Mouse (Mus musculus) limb, embryonic 10.5 days (tissue): ENCODE measurements around the gene Foxp1. TPM values are rescaled to one million over a fixed set of nuclear protein-coding genes. Genes with fewer than 3 reads are reported as not detected.
A peak's percentile ranks its signal among the peaks of the same experiment; 100 is the strongest.

ENCODE experiments used
- DNase-seq: peaks from one replicate; pipeline ENCODE4 v3.0.0-alpha.2; 2017; ENCODE audit warnings: low spot score
- H3K27ac ChIP-seq: fragments of 300-500 bp; sonication (generic); 2 replicates; pipeline ENCODE4 v1.5.1; 2016; ENCODE audit warnings: mild to moderate bottlenecking
- H3K27me3 ChIP-seq: fragments of 300-500 bp; sonication (generic); 2 replicates; pipeline ENCODE4 v1.6.1; 2016; ENCODE audit warnings: low read depth, mild to moderate bottlenecking; ENCODE audit not compliant: poor library complexity, severe bottlenecking
- H3K36me3 ChIP-seq: fragments of 300-500 bp; sonication (generic); 2 replicates; pipeline ENCODE4 v1.6.1; 2016; ENCODE audit warnings: mild to moderate bottlenecking, moderate library complexity
- H3K4me1 ChIP-seq: fragments of 300-500 bp; sonication (generic); 2 replicates; pipeline ENCODE4 v1.6.1; 2016
- H3K4me3 ChIP-seq: fragments of 300-500 bp; sonication (generic); 2 replicates; pipeline ENCODE4 v1.5.1; 2016; ENCODE audit warnings: mild to moderate bottlenecking, moderate library complexity
- H3K9me3 ChIP-seq: fragments of 300-500 bp; sonication (generic); replicated peaks from 2 replicates; pipeline ENCODE4 v1.6.1; 2016; ENCODE audit warnings: mild to moderate bottlenecking
- WGBS: fragments of 180-500 bp; shearing (Covaris S2); methylation state at CpG from one replicate; pipeline ENCODE4 v1.1.7; 2016; 5-methylcytosine and 5-hydroxymethylcytosine counted together
- polyA plus RNA-seq: library from polyadenylated mRNA; unstranded; fragments of >200 nt; fragmentation: Nextera tagmentation; extraction: Ambion mirVana; gene quantifications from 2 replicates; pipeline ENCODE4 v1.2.1, GENCODE M21; 2016

The Foxp1 gene
- polyA plus RNA-seq, 1 experiment from 2014 or later = 47.3 TPM

DNA sequence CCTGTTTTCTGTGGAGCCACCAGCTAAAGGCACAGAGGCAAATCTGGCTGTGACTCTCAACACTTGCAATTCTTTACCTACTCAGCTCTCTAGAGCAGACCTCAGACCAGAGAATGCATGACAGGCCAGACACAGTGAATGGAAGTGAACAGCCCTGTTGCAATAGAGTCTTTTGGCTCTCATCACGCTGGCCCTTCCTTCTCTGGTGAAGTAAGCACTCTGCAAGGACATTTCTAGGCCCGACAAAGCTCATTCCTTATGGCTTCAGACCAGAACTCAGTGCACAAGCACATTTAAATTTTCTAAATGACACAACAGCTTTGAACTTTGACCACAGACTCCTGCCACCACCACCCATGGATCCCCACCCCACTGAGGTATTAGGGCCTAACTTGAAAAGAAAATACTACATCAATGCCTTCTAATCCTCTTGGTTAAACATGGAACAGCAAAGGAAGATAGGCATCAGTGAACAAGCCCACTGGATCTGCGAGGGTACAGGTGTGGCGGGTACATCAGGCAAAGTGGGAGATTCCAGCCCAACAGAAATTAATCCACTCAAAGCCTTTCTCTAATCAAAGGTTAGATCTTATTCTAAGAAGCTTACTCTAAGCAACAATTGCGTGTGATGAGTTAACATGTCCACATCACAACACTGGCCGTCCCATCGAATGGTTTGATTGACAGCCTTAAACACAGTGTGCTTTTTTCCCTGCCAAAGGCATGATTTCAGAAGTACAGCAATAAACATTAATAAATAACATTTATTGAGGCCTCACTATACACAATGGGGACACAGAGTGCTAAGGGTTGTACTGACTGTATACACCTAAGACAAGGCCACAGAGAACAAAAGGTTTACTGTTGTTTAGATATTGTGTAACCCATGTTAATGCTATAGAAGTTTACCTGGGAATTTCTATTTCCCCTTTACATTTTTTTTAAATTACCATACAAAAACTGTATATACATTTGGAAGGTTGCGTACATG lies 401.4 kb downstream of the Foxp1 start:
- Histone ChIP-seq H3K27ac (no peak overlapping the region), H3K27me3 (no peaks in the 10 kb centered on the region), H3K4me3 (no peak overlapping the region), H3K36me3 (no peaks in the 10 kb centered on the region), H3K4me1 (no peaks in the 10 kb centered on the region), H3K9me3 (no peaks in the 10 kb centered on the region)
- WGBS = 94% methylated on average over 8 of the region's 8 CpGs
- no peak for DNase-seq

DNA sequence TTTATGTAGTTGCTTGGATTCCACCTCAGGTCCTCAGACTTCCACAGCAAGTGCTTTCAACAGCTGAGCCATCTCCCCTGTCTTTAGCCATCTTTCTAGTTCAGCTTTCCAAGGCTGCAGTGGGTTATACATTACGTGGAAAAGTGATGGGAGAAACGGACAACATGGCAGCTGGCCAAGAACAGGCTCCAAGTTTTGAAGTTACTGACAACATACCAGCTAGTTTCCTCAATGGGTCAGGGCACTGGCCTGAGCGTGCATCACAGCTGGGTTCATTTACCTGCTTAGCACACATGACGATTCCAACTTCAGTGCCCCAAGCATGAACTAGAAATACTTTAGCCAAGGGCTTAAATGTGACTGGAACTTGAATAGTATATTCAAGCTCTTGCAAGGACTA lies 404.0 kb downstream of the Foxp1 start:
- H3K27me3 ChIP-seq = no peaks in the 10 kb centered on the region
- H3K27ac ChIP-seq = no peak overlapping the region
- no peak overlapping the region for H3K4me3 ChIP-seq
- H3K36me3 ChIP-seq = no peaks in the 10 kb centered on the region
- no peaks in the 10 kb centered on the region for H3K9me3 ChIP-seq
- H3K4me1 ChIP-seq = no peaks in the 10 kb centered on the region
- WGBS = 88% methylated on average over 4 of the region's 4 CpGs
- DNase-seq = no peak

DNA sequence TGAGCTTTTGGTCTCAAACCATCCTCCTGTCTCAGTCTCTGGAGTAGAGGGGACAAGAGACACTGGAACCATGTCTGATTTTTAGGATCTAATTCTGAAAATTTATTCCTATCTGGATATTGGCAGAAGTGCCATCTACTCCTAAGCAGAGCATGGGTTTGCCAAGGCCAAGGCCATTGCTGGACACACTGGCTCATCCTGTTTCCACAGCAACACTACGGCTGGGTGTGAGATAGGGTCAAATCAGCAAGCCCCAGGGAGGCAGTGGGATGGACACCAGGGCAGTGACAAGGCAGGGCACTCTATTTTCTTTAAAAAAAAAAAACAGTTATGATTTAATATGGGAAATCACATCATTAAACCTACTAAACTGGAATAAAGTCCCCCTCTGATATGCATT lies 405.1 kb downstream of the Foxp1 start:
- Histone ChIP-seq H3K4me1 (no peaks in the 10 kb centered on the region), H3K4me3 (no peak overlapping the region), H3K9me3 (no peaks in the 10 kb centered on the region), H3K36me3 (no peaks in the 10 kb centered on the region), H3K27ac (no peak overlapping the region), H3K27me3 (no peaks in the 10 kb centered on the region)
- no peak for DNase-seq
- WGBS = 82% methylated on average over 1 of the region's 1 CpGs

DNA sequence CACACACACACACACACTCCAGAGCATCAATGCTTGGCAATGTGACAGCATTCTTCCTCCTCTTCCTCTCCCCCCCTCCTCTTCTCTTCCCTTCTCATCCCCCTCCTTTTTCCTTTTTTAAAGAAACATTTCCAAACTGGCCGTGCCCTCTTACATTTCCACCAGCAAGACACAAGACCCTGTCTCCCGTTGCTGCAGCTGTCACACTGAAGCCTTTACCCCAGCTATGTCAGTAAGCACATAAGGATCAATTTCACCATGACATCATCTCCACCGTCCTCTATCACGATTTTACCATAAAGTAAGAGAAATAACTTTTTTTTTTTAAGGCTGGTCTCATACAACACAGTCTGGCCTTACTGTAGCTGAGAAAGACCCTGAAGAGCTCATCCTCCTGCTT lies 410.7 kb downstream of the Foxp1 start:
- Histone ChIP-seq H3K4me3 (no peak overlapping the region), H3K4me1 (peaks cover 3% of the 10 kb centered on the region), H3K27me3 (no peaks in the 10 kb centered on the region), H3K9me3 (no peaks in the 10 kb centered on the region), H3K36me3 (no peaks in the 10 kb centered on the region), H3K27ac (no peak overlapping the region)
- no peak for DNase-seq
- 90% methylated on average over 4 of the region's 4 CpGs for WGBS

DNA sequence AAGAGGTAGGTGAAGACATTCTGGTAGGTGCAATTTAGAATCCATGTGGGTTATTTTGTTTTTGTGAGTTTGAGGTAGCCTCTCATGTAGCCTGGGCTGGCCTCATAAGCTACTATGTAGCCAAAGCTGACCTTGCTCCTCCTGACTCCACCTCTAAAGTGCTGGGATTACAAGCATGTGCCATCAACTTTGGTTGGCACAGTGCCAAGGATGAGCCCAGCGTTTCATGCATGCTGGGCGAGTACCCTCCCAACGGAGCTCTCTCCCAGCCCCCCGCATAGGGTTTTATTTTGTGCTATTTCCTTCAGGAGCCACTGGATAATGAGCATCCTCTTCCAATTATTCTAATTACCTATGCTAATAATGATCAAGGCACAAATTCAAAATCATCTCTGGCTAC lies 414.1 kb downstream of the Foxp1 start:
- peaks cover 24% of the 10 kb centered on the region for H3K4me1 ChIP-seq
- H3K36me3 ChIP-seq = no peaks in the 10 kb centered on the region
- 94% methylated on average over 4 of the region's 4 CpGs for WGBS
- H3K27me3 ChIP-seq = no peaks in the 10 kb centered on the region
- no peak overlapping the region for H3K27ac ChIP-seq
- no peak for DNase-seq
- H3K9me3 ChIP-seq = no peaks in the 10 kb centered on the region
- no peak overlapping the region for H3K4me3 ChIP-seq

DNA sequence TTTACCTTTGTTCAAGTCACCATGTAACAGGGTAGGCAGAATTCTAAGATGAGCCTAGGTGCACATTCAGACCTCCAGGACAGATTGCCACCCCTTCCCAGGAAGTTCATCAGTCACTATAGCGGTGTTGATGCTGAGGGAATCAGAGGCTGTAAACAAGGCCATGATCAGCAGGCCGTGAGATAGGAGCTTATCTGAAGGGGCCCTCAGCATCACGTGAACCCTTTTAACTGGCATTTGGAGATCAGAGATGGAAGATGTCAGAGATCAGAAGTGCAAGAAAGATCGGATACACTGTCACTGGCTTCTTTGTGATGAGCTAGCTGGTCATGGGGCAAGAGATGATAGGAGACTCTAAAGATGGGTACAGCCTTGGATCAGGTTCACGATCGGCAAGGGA lies 414.8 kb downstream of the Foxp1 start:
- no peaks in the 10 kb centered on the region for H3K9me3 ChIP-seq
- peaks cover 31% of the 10 kb centered on the region for H3K4me1 ChIP-seq
- H3K36me3 ChIP-seq = no peaks in the 10 kb centered on the region
- H3K4me3 ChIP-seq = no peak overlapping the region
- no peak for DNase-seq
- no peak overlapping the region for H3K27ac ChIP-seq
- no peaks in the 10 kb centered on the region for H3K27me3 ChIP-seq
- WGBS = 91% methylated on average over 6 of the region's 6 CpGs

DNA sequence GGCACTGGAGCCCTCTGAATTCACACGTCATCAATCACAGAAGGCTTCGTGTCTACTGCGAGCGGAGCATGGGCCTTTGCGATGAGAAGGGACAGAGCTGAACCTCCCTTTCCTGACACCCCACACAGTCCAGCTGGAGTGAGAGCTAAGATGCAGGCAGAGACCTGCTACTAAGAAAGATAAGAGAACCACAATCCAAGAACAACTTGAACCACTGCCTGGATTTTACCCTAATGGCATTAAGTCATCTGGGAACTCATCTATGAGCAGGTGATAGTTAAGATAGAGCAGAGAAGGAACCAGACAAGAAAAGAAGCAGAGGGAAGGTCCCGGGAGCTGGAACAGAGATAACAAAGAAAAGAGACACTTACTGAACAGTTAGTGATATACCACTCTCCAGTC lies 415.4 kb downstream of the Foxp1 start:
- Histone ChIP-seq H3K27ac (no peak overlapping the region), H3K9me3 (no peaks in the 10 kb centered on the region), H3K36me3 (no peaks in the 10 kb centered on the region), H3K27me3 (no peaks in the 10 kb centered on the region), H3K4me3 (no peak overlapping the region), H3K4me1 (peaks cover 35% of the 10 kb centered on the region)
- WGBS = 42% methylated on average over 6 of the region's 6 CpGs
- DNase-seq = no peak

DNA sequence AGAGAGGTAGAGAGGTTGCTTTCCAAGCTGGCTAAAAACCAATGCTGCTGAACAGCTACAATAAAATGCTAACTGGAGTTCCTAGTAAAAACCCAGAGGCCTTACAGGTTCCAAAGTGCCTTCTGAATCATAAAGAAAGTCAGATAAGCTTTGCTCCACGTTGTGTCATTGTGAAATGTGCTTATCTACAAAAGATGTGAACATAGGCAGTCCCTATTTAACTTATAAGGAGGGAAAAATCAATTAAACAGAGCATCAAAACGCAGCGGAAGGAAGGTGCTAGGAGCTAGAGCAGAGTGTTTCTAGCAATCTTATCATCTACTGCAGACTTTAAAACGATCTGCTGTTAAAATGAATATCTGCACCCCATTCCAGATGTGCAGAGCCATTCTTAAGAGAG lies 416.5 kb downstream of the Foxp1 start:
- H3K9me3 ChIP-seq = no peaks in the 10 kb centered on the region
- no peak overlapping the region for H3K27ac ChIP-seq
- H3K27me3 ChIP-seq = no peaks in the 10 kb centered on the region
- peaks cover 46% of the 10 kb centered on the region for H3K4me1 ChIP-seq
- no peaks in the 10 kb centered on the region for H3K36me3 ChIP-seq
- no peak overlapping the region for H3K4me3 ChIP-seq
- no peak for DNase-seq
- 84% methylated on average over 4 of the region's 4 CpGs for WGBS

DNA sequence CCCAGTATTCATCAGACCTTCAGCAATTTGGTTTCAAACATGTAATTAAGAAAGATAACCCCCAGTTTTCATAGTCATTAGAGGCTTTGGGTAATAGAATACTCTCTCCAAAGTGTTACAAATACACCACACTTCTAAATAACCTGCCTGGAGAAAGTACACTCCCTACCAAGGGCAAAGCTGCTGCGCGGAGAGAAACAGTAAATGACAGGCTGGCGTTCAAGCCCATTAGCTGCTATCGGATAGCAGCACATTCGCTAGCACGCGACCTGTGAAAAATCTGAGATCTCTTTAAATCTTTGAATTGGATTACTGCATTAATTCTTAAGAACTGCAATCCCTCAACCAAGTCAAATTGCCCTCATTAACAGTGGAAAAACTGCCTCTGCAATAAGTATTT lies 418.1 kb downstream of the Foxp1 start:
- no peaks in the 10 kb centered on the region for H3K27me3 ChIP-seq
- no peak overlapping the region for H3K4me3 ChIP-seq
- DNase-seq = no peak
- 81% methylated on average over 7 of the region's 7 CpGs for WGBS
- H3K9me3 ChIP-seq = no peaks in the 10 kb centered on the region
- peaks cover 61% of the 10 kb centered on the region for H3K4me1 ChIP-seq
- no peaks in the 10 kb centered on the region for H3K36me3 ChIP-seq
- H3K27ac ChIP-seq = no peak overlapping the region

DNA sequence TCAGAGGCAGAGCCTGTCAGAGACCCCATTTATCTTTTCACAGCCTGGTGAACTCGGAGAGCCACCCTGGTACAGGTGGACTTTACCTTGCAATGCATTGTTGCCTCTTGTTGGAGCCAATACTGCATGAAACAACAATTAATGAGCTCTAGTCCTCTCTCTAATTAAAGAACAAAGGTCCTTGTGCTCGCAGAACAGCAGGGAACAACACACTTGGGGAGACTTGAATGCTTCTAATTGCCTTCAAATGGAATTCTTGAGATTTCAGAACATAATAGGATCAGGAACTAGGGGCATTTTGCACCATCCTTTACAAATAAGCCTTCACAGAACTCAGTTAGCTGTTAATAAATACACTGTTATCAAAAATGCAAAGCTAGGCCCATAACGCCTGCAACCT lies 418.6 kb downstream of the Foxp1 start:
- Histone ChIP-seq H3K4me3 (no peak overlapping the region), H3K9me3 (no peaks in the 10 kb centered on the region), H3K4me1 (peaks cover 66% of the 10 kb centered on the region), H3K27ac (peak overlapping the region; percentile 40; the same call in 1 of the 2 replicates), H3K36me3 (no peaks in the 10 kb centered on the region), H3K27me3 (no peaks in the 10 kb centered on the region)
- 56% methylated on average over 3 of the region's 3 CpGs for WGBS
- no peak for DNase-seq

DNA sequence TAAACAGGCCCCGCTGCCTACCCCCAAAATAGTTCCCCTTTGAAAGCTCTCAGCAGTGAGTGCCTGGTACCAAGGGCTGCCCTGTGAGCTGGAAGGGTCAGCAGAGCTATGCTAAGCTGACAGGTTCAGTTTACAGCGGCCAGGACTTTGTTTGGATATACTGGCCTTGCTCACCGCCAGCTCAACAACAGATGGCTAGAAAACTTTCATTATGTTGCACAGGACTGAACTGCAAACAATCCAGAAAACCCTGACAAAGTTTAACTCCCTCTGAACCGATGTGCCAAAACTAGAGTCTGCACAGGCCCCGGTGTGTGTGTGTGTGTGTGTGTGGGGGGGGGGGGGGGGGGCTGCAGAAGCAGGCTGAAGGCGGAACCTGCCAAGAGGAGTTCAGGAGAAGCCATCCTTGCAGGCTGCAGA lies 421.0 kb downstream of the Foxp1 start:
- Histone ChIP-seq H3K36me3 (no peaks in the 10 kb centered on the region), H3K4me1 (peaks cover 75% of the 10 kb centered on the region), H3K27me3 (peaks cover 3% of the 10 kb centered on the region; the same call in 1 of the 2 replicates), H3K9me3 (no peaks in the 10 kb centered on the region), H3K4me3 (0 out of 2 replicates have a peak overlapping the region, but pooled peaks have one; percentile 10), H3K27ac (peak overlapping the region; percentile 77)
- DNase-seq = peak; percentile 50
- 8% methylated on average over 6 of the region's 6 CpGs for WGBS

DNA sequence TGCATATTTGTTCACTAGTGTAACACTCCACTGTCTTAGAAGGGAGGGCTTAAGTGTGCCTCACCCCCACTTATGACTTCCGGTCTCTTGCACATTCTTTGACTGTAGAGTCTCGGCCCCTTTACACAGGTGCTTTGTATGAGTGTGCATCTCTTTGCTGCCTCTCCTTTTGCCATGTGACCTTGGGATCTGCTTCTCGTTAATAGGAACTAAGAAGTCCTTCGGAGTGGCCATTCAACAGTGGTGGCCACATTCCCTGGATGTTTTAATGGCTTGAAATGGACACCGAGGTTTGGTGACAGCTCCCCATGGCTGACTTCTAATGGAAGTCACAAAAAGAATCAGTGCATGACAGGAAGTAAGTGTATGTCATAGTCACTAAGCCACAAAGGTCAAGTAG lies 422.2 kb downstream of the Foxp1 start:
- no peaks in the 10 kb centered on the region for H3K9me3 ChIP-seq
- no peak overlapping the region for H3K4me3 ChIP-seq
- no peak overlapping the region; the same call in 1 of the 2 replicates for H3K27ac ChIP-seq
- H3K4me1 ChIP-seq = peaks cover 87% of the 10 kb centered on the region
- WGBS = 21% methylated on average over 5 of the region's 5 CpGs
- no peaks in the 10 kb centered on the region for H3K36me3 ChIP-seq
- no peak for DNase-seq
- H3K27me3 ChIP-seq = peaks cover 3% of the 10 kb centered on the region; the same call in 1 of the 2 replicates

DNA sequence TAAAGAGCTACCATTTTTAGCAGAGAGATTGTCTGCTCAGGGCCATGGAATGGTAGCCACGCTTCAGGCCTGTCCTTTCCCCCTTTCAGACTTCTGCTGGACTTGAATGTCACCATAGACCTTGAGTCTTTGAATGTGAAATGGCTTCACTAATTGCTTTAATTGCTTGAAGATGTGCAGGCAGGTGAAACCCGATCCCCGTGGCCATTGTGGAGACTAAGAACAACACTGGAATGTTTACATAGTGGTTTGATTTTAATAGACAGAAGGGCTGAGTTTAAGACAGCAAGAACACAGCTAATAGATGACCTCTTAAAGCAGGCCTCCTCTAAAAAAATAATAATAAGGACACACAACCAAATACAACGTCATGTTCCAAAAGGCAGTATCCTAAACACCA lies 422.7 kb downstream of the Foxp1 start:
- no peak overlapping the region; the same call in 1 of the 2 replicates for H3K27ac ChIP-seq
- H3K27me3 ChIP-seq = peaks cover 3% of the 10 kb centered on the region; the same call in 1 of the 2 replicates
- DNase-seq = peak; percentile 47
- 23% methylated on average over 4 of the region's 4 CpGs for WGBS
- no peak overlapping the region for H3K4me3 ChIP-seq
- no peaks in the 10 kb centered on the region for H3K9me3 ChIP-seq
- peaks cover 87% of the 10 kb centered on the region for H3K4me1 ChIP-seq
- H3K36me3 ChIP-seq = no peaks in the 10 kb centered on the region
